Mouse (Mus musculus): ENCODE results near the gene Lama4. TPM values are rescaled to one million over a fixed set of nuclear protein-coding genes. Genes with fewer than 3 reads are reported as not detected.

Gene Lama4
- polyA plus RNA-seq, 1 experiment from 2014 or later: 46.0 TPM

DNA sequence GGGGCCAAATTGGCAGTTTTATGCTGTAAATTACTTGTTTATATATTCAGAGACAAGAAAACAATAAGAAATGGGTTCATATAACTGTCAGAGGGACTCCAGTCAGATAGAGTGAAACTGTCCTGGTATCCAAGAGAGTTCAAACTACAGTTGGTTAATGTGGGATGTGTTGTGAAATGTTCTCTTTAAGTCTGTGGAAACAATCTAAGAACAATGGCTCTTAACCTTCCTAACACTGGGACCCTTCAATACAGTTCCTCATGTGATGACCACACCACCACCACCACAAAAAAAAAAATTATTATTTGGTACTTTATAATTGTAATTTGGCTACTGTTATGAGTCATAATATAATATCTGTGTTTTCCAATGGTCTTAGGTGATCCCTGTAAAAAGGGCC is 38.2 kb downstream of the Lama4 start:
- Histone ChIP-seq H3K4me2 (ENCODE audit: low read length) (no peak overlapping the region), H3K4me3 (replicated peaks; ENCODE audit: low read depth, low read length) (no peak overlapping the region), H3K36me3 (ENCODE audit: insufficient read depth, low read length) (no peaks in the 10 kb centered on the region), H3K27me3 (ENCODE audit: insufficient read depth, low read length) (no peaks in the 10 kb centered on the region), H3K9ac (ENCODE audit: low read depth, low read length) (no peak overlapping the region), H3K9me3 (replicated peaks; ENCODE audit: low read length) (no peaks in the 10 kb centered on the region), H3K4me1 (replicated peaks; ENCODE audit: insufficient read depth, low read length) (no peaks in the 10 kb centered on the region), H3K27ac (no peak overlapping the region)
- DNase-seq (ENCODE audit: low spot score) (no peak), ATAC-seq (replicated peaks; ENCODE audit: low FRiP score, low read depth) (no peak)
- no peak for TF ChIP-seq CTCF (IDR thresholded peaks at IDR 0.05; ENCODE audit: low read depth)

DNA sequence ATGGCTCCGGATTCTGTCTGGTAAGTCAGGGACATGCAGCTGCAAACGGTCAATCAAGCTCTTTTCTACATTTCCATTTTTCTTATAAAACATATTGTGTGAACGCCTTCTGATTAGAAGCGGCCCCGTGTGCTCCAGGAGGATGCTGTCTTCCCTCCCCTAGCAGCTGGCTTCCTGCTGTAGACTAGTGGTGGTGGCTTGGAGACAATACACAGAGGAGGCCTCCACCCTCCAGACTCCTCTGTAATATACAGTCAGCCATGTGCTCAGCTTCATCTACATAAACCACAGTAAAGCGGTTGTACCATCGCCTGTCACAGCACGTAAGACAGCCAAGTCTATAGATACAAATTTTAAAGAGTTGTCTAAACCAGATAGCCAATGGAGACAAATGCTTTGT is 40.2 kb downstream of the Lama4 start:
- Histone ChIP-seq H3K4me1 (replicated peaks; ENCODE audit: insufficient read depth, low read length) (no peaks in the 10 kb centered on the region), H3K9ac (ENCODE audit: low read depth, low read length) (no peak overlapping the region), H3K4me3 (replicated peaks; ENCODE audit: low read depth, low read length) (no peak overlapping the region), H3K27me3 (ENCODE audit: insufficient read depth, low read length) (no peaks in the 10 kb centered on the region), H3K27ac (no peak overlapping the region), H3K4me2 (ENCODE audit: low read length) (no peak overlapping the region), H3K9me3 (replicated peaks; ENCODE audit: low read length) (no peaks in the 10 kb centered on the region), H3K36me3 (ENCODE audit: insufficient read depth, low read length) (no peaks in the 10 kb centered on the region)
- no peak for TF ChIP-seq CTCF (IDR thresholded peaks at IDR 0.05; ENCODE audit: low read depth)
- peak; percentile 44 for DNase-seq (ENCODE audit: low spot score)
- WGBS: 76% methylated on average over 8 of the region's 8 CpGs
- no peak for ATAC-seq (replicated peaks; ENCODE audit: low FRiP score, low read depth)

DNA sequence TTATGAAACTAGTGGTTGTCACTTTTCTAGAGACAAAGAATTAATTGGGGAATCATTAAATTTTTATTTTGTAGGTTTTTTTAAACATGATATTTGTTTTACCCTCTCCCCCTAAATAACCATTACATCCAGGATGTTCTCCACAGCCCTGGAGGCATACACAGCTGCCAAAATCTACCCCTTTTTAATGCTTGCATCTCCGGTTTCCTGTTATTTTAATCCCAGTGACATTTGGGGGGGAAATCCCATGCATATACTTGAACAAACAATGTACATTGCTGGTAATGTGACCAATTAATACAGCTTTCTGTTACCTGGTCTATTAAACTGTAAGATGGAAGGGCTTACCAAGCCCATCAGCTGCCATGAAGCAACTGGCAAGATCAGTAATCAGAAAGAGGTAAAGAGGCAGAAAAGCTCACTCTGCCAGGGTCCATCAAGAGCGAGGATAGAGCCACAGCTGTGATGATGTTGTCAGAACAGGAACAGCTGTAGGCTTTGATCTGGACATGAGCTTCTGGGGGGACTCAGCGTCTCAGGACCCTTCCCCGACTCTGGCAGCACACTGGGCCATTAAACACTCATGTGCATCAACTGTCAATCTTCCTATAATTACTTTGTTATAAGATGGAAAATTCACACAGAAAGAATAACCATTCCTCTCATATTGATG is 41.3 kb downstream of the Lama4 start:
- no peaks in the 10 kb centered on the region for H3K27me3 ChIP-seq (ENCODE audit: insufficient read depth, low read length)
- H3K9me3 ChIP-seq (replicated peaks; ENCODE audit: low read length): no peaks in the 10 kb centered on the region
- DNase-seq (ENCODE audit: low spot score) (no peak), ATAC-seq (replicated peaks; ENCODE audit: low FRiP score, low read depth) (no peak)
- no peaks in the 10 kb centered on the region for H3K4me1 ChIP-seq (replicated peaks; ENCODE audit: insufficient read depth, low read length)
- H3K4me2 ChIP-seq (ENCODE audit: low read length): no peak overlapping the region
- no peak overlapping the region for H3K9ac ChIP-seq (ENCODE audit: low read depth, low read length)
- no peak overlapping the region for H3K4me3 ChIP-seq (replicated peaks; ENCODE audit: low read depth, low read length)
- no peak for TF ChIP-seq CTCF (IDR thresholded peaks at IDR 0.05; ENCODE audit: low read depth)
- WGBS: 41% methylated on average over 4 of the region's 4 CpGs
- H3K27ac ChIP-seq: no peak overlapping the region
- 0 out of 2 replicates have a peak, but pooled peaks cover 4% of the 10 kb centered on the region for H3K36me3 ChIP-seq (ENCODE audit: insufficient read depth, low read length)

DNA sequence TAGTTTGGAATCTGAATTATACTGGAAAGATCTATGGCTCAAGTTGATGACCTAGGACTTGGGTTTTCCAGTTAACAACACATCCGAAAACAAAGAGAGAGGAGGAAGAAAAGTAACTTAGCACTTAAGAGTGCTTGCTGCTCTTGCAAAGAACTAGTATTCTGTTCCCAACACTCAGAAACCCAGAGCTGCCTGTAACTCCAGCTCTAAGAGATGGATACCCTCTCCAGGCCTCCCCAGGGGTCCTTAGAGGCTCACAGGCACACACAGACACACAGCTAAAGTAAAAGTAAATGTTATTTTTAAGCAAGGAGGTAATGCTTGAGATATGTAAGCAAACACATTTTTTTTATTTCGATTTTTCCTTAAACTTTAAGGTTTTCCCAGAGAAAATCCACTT is 49.5 kb downstream of the Lama4 start:
- H3K9ac ChIP-seq (ENCODE audit: low read depth, low read length): no peak overlapping the region
- no peaks in the 10 kb centered on the region for H3K27me3 ChIP-seq (ENCODE audit: insufficient read depth, low read length)
- no peaks in the 10 kb centered on the region for H3K4me1 ChIP-seq (replicated peaks; ENCODE audit: insufficient read depth, low read length)
- TF ChIP-seq CTCF (IDR thresholded peaks at IDR 0.05; ENCODE audit: low read depth): no peak
- DNase-seq (ENCODE audit: low spot score): no peak
- no peak for ATAC-seq (replicated peaks; ENCODE audit: low FRiP score, low read depth)
- H3K9me3 ChIP-seq (replicated peaks; ENCODE audit: low read length): no peaks in the 10 kb centered on the region
- no peak overlapping the region for H3K27ac ChIP-seq
- H3K4me3 ChIP-seq (replicated peaks; ENCODE audit: low read depth, low read length): no peak overlapping the region
- H3K4me2 ChIP-seq (ENCODE audit: low read length): no peak overlapping the region
- 0 out of 2 replicates have a peak, but pooled peaks cover 4% of the 10 kb centered on the region for H3K36me3 ChIP-seq (ENCODE audit: insufficient read depth, low read length)
- WGBS: 81% methylated on average over 2 of the region's 2 CpGs

DNA sequence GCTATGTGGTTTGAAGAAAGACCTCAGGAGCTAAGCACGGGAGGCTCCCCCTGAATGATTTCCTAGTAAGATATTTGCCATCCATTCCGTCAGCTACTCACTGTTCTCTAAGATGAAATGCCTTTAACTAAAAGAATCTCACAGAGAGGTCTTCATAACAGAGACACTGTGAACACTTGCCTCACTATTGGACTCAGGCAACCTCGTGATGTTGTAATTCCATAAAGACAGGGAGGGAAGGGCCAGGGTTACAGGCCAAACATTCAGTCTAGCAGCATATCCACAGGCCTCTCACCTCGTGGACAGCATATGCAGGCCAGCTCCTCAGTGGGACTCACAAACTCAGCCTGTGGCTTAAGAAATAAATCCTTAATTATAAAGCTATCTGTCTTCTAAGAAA is 52.7 kb downstream of the Lama4 start:
- Histone ChIP-seq H3K9me3 (replicated peaks; ENCODE audit: low read length) (no peaks in the 10 kb centered on the region), H3K9ac (ENCODE audit: low read depth, low read length) (no peak overlapping the region), H3K4me2 (ENCODE audit: low read length) (no peak overlapping the region), H3K36me3 (ENCODE audit: insufficient read depth, low read length) (no peaks in the 10 kb centered on the region), H3K4me3 (replicated peaks; ENCODE audit: low read depth, low read length) (no peak overlapping the region), H3K4me1 (replicated peaks; ENCODE audit: insufficient read depth, low read length) (no peaks in the 10 kb centered on the region), H3K27ac (no peak overlapping the region), H3K27me3 (ENCODE audit: insufficient read depth, low read length) (no peaks in the 10 kb centered on the region)
- 67% methylated on average over 4 of the region's 4 CpGs for WGBS
- no peak for ATAC-seq (replicated peaks; ENCODE audit: low FRiP score, low read depth)
- no peak for DNase-seq (ENCODE audit: low spot score)
- TF ChIP-seq CTCF (IDR thresholded peaks at IDR 0.05; ENCODE audit: low read depth): no peak

DNA sequence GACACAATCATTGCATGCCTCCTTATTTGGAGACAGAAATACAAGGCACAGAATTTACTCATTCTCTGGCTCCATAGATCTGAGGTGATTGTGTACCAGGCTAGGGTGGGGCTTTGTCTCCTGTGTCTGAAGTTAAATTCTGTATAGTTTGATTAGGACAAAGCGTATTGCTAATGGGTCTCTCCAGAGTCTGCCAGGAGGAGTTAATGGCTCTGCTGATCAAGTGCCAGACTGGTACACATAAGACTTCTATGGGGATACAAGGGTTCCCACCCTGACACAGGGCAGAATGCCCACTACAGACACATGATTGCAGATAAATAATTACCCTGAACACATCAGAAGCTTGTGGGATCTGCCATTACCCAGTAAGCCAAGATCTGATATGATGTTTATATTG is 53.3 kb downstream of the Lama4 start:
- Histone ChIP-seq H3K36me3 (ENCODE audit: insufficient read depth, low read length) (no peaks in the 10 kb centered on the region), H3K27ac (no peak overlapping the region), H3K9me3 (replicated peaks; ENCODE audit: low read length) (no peaks in the 10 kb centered on the region), H3K4me2 (ENCODE audit: low read length) (no peak overlapping the region), H3K4me1 (replicated peaks; ENCODE audit: insufficient read depth, low read length) (no peaks in the 10 kb centered on the region), H3K9ac (ENCODE audit: low read depth, low read length) (no peak overlapping the region), H3K27me3 (ENCODE audit: insufficient read depth, low read length) (no peaks in the 10 kb centered on the region), H3K4me3 (replicated peaks; ENCODE audit: low read depth, low read length) (no peak overlapping the region)
- DNase-seq (ENCODE audit: low spot score) (no peak), ATAC-seq (replicated peaks; ENCODE audit: low FRiP score, low read depth) (no peak)
- no peak for TF ChIP-seq CTCF (IDR thresholded peaks at IDR 0.05; ENCODE audit: low read depth)
- 94% methylated on average over 1 of the region's 1 CpGs for WGBS

Data from kidney, postnatal 0 days (tissue).